Mouse (Mus musculus): ENCODE data around the gene Med25. TPM values are rescaled to one million over a fixed set of nuclear protein-coding genes. Genes with fewer than 3 reads are reported as not detected.
A peak's percentile ranks its signal among the peaks of the same experiment; 100 is the strongest.

The Med25 gene
- polyA plus RNA-seq, 1 experiment: 57.4 TPM

DNA sequence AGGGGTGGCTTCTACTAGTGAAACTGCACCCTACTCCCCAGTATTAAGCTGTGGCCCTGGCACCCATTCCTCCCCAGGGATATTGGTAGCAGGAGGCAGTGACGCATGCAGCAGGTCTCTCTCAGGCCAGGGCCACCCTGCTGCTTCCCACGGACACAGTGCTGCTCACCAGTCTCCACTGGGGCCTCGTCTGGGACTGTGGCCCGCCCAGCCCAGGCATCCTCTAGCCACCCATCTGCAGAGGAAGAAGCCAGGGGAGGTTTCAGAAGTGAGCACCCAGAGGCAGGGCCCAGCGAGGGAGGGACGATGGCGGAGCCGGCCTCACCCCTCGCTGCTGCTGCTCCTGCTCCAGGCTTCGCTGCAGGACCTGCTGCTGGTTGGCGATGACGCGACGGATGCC is 29.3 kb downstream of the Med25 start:
- Histone ChIP-seq H3K79me2 (ENCODE audit: control insufficient read depth, insufficient read depth) (peaks cover 49% of the 10 kb centered on the region), H3K4me3 (no peak overlapping the region), H3K4me2 (ENCODE audit: low read depth) (no peak overlapping the region), H3K27me3 (ENCODE audit: control insufficient read depth, insufficient read depth, insufficient read length) (no peaks in the 10 kb centered on the region), H3K36me3 (ENCODE audit: control insufficient read depth, insufficient read depth) (peaks cover 5% of the 10 kb centered on the region), H3ac (ENCODE audit: control insufficient read depth, insufficient read length) (no peak overlapping the region)
- no peak for TF ChIP-seq TCF3 (IDR thresholded peaks at IDR 0.05; ENCODE audit: insufficient read length, low read depth)
- no peak for TF ChIP-seq MYOG (IDR thresholded peaks at IDR 0.05; ENCODE audit: control insufficient read depth in 1 of 3, insufficient read depth in 1 of 3, insufficient read length in 2 of 3, low read depth in 2 of 3)
- TF ChIP-seq POLR2AphosphoS2 (IDR thresholded peaks at IDR 0.05; ENCODE audit: insufficient read length, low read depth): no peak
- no peak for TF ChIP-seq CEBPB (IDR thresholded peaks at IDR 0.05; ENCODE audit: insufficient read depth, poor library complexity, severe bottlenecking)
- TF ChIP-seq REST (IDR thresholded peaks at IDR 0.05; ENCODE audit: insufficient read depth, insufficient read length): no peak
- peak; percentile 32 for TF ChIP-seq POLR2A (IDR thresholded peaks at IDR 0.05; ENCODE audit: insufficient read length, low read depth)

- Histone ChIP-seq H3K36me3 (ENCODE audit: control insufficient read depth, insufficient read depth) (peaks cover 5% of the 10 kb centered on the region), H3K4me2 (ENCODE audit: low read depth) (no peak overlapping the region), H3ac (ENCODE audit: control insufficient read depth, insufficient read length) (no peak overlapping the region), H3K79me2 (ENCODE audit: control insufficient read depth, insufficient read depth) (peaks cover 41% of the 10 kb centered on the region), H3K27me3 (ENCODE audit: control insufficient read depth, insufficient read depth, insufficient read length) (no peaks in the 10 kb centered on the region), H3K4me3 (no peak overlapping the region)
- TF ChIP-seq MYOG (IDR thresholded peaks at IDR 0.05; ENCODE audit: control insufficient read depth in 1 of 3, insufficient read depth in 1 of 3, insufficient read length in 2 of 3, low read depth in 2 of 3) (no peak), POLR2AphosphoS2 (IDR thresholded peaks at IDR 0.05; ENCODE audit: insufficient read length, low read depth) (no peak), REST (IDR thresholded peaks at IDR 0.05; ENCODE audit: insufficient read depth, insufficient read length) (no peak), TCF3 (IDR thresholded peaks at IDR 0.05; ENCODE audit: insufficient read length, low read depth) (no peak), MYOD1 (IDR thresholded peaks at IDR 0.05; ENCODE audit: control insufficient read depth in 1 of 3, insufficient read length in 2 of 3, low read depth in 2 of 3) (no peak), CEBPB (IDR thresholded peaks at IDR 0.05; ENCODE audit: insufficient read depth, poor library complexity, severe bottlenecking) (no peak), E2F4 (IDR thresholded peaks at IDR 0.05; ENCODE audit: insufficient read depth) (no peak), SRF (IDR thresholded peaks at IDR 0.05; ENCODE audit: control insufficient read depth, insufficient read length, low read depth) (no peak), TCF12 (IDR thresholded peaks at IDR 0.05; ENCODE audit: insufficient read depth, poor library complexity, severe bottlenecking) (no peak)
These were observed 30.1 kb downstream of the Med25 start for GRCm38 (mm10) chr7:44862434-44862833.

DNA sequence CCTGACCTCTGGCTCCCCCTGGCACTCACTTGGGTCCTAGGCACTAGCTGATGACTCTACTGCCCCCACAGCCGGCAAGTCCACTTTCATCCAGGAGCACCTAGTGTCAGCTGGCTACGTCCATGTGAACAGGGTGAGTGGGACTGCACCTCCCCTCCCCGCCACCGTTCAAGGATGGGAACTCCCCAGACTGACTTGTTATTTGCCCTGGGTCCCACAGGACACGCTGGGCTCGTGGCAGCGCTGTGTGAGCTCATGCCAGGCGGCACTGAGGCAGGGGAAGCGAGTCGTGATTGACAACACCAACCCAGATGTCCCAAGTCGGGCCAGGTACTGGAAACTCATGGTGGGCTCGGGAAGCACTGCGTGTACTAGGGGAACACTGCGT is 31.1 kb downstream of the Med25 start:
- peak; percentile 22 for TF ChIP-seq POLR2AphosphoS2 (IDR thresholded peaks at IDR 0.05; ENCODE audit: insufficient read length, low read depth)
- no peak for TF ChIP-seq TCF3 (IDR thresholded peaks at IDR 0.05; ENCODE audit: insufficient read length, low read depth)
- Histone ChIP-seq H3K4me3 (no peak overlapping the region), H3K79me2 (ENCODE audit: control insufficient read depth, insufficient read depth) (peaks cover 31% of the 10 kb centered on the region), H3K27me3 (ENCODE audit: control insufficient read depth, insufficient read depth, insufficient read length) (no peaks in the 10 kb centered on the region), H3ac (ENCODE audit: control insufficient read depth, insufficient read length) (no peak overlapping the region), H3K4me2 (ENCODE audit: low read depth) (no peak overlapping the region), H3K36me3 (ENCODE audit: control insufficient read depth, insufficient read depth) (peaks cover 5% of the 10 kb centered on the region)

- no peak overlapping the region for H3K4me3 ChIP-seq
- no peak overlapping the region for H3ac ChIP-seq (ENCODE audit: control insufficient read depth, insufficient read length)
- TF ChIP-seq CEBPB (IDR thresholded peaks at IDR 0.05; ENCODE audit: insufficient read depth, poor library complexity, severe bottlenecking) (no peak), MYOG (IDR thresholded peaks at IDR 0.05; ENCODE audit: control insufficient read depth in 1 of 3, insufficient read depth in 1 of 3, insufficient read length in 2 of 3, low read depth in 2 of 3) (no peak), POLR2AphosphoS2 (IDR thresholded peaks at IDR 0.05; ENCODE audit: insufficient read length, low read depth) (peak; percentile 56), MAX (IDR thresholded peaks at IDR 0.05; ENCODE audit: low read depth) (no peak), MYOD1 (IDR thresholded peaks at IDR 0.05; ENCODE audit: control insufficient read depth in 1 of 3, insufficient read length in 2 of 3, low read depth in 2 of 3) (no peak), SRF (IDR thresholded peaks at IDR 0.05; ENCODE audit: control insufficient read depth, insufficient read length, low read depth) (no peak), TCF3 (IDR thresholded peaks at IDR 0.05; ENCODE audit: insufficient read length, low read depth) (no peak)
- H3K27me3 ChIP-seq (ENCODE audit: control insufficient read depth, insufficient read depth, insufficient read length): no peaks in the 10 kb centered on the region
- H3K36me3 ChIP-seq (ENCODE audit: control insufficient read depth, insufficient read depth): peaks cover 5% of the 10 kb centered on the region
- H3K4me2 ChIP-seq (ENCODE audit: low read depth): no peak overlapping the region
- H3K79me2 ChIP-seq (ENCODE audit: control insufficient read depth, insufficient read depth): peaks cover 26% of the 10 kb centered on the region
These were observed 31.7 kb downstream of the Med25 start for GRCm38 (mm10) chr7:44860576-44861428.

GRCm38 (mm10) chr7:44859896-44860295 is 32.6 kb downstream of the Med25 start:
- no peak overlapping the region for H3K4me3 ChIP-seq
- no peaks in the 10 kb centered on the region for H3K27me3 ChIP-seq (ENCODE audit: control insufficient read depth, insufficient read depth, insufficient read length)
- peaks cover 17% of the 10 kb centered on the region for H3K79me2 ChIP-seq (ENCODE audit: control insufficient read depth, insufficient read depth)
- TF ChIP-seq MYOD1 (IDR thresholded peaks at IDR 0.05; ENCODE audit: control insufficient read depth in 1 of 3, insufficient read length in 2 of 3, low read depth in 2 of 3) (no peak), REST (IDR thresholded peaks at IDR 0.05; ENCODE audit: insufficient read depth, insufficient read length) (no peak), POLR2AphosphoS2 (IDR thresholded peaks at IDR 0.05; ENCODE audit: insufficient read length, low read depth) (no peak), TCF3 (IDR thresholded peaks at IDR 0.05; ENCODE audit: insufficient read length, low read depth) (no peak), TCF12 (IDR thresholded peaks at IDR 0.05; ENCODE audit: insufficient read depth, poor library complexity, severe bottlenecking) (no peak), POLR2A (IDR thresholded peaks at IDR 0.05; ENCODE audit: insufficient read length, low read depth) (no peak), USF1 (IDR thresholded peaks at IDR 0.05; ENCODE audit: low read depth) (no peak), MAX (IDR thresholded peaks at IDR 0.05; ENCODE audit: low read depth) (no peak), E2F4 (IDR thresholded peaks at IDR 0.05; ENCODE audit: insufficient read depth) (no peak), CEBPB (IDR thresholded peaks at IDR 0.05; ENCODE audit: insufficient read depth, poor library complexity, severe bottlenecking) (no peak), SRF (IDR thresholded peaks at IDR 0.05; ENCODE audit: control insufficient read depth, insufficient read length, low read depth) (no peak), MYOG (IDR thresholded peaks at IDR 0.05; ENCODE audit: control insufficient read depth in 1 of 3, insufficient read depth in 1 of 3, insufficient read length in 2 of 3, low read depth in 2 of 3) (no peak)
- H3K36me3 ChIP-seq (ENCODE audit: control insufficient read depth, insufficient read depth): peaks cover 5% of the 10 kb centered on the region
- H3ac ChIP-seq (ENCODE audit: control insufficient read depth, insufficient read length): no peak overlapping the region
- no peak overlapping the region for H3K4me2 ChIP-seq (ENCODE audit: low read depth)
